Mouse (Mus musculus) liver, embryonic 14.5 days (tissue): ENCODE data around the gene Ppp5c.

Experiments
- CTCF ChIP-seq: IDR thresholded peaks from 2 replicates; pipeline ENCODE4 v1.5.1; 2016; ENCODE audit warnings: antibody characterized with exemption, low read depth, control low read depth
- EP300 ChIP-seq: IDR thresholded peaks from 2 replicates; pipeline ENCODE4 v1.6.1; 2016; ENCODE audit warnings: antibody characterized with exemption, low read depth

DNA sequence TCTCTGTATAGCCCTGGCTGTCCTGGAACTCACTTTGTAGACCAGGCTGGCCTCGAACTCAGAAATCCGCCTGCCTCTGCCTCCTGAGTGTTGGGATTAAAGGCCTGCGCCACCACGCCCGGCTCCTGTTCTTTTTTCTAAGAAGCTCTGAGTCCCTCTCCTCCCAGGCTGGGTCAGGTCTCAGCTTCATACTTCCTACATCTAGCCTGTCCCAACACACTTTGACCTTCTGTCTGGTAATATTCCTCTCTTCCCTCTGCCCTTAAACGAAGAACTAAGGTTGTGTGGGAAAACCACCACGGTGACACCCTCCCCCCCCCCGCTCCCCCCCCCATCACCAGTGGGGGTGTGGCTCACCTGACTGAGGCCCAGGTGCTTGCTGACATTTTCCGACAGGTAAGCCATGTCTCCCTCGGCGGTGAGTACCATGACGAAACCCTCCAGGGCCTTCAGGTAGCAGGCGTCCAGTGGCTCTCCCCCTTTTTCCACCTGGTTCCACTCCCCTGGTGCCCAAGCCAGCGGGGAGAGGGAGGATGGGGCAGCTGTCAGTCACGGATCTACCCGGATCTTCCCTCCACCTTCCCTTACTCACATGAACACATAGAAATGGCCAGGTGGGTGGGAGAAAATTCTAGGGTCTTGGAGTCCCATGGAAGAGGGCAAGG lies 26.7 kb upstream of the Ppp5c start:
- TF ChIP-seq CTCF (no peak), EP300 (no peak)
